ENCODE assay signal across 25 mouse cellular contexts in genomic region chr3:153782467-153782866, GRCm38 (mm10). TPM values are rescaled to one million over a fixed set of nuclear protein-coding genes. Genes with fewer than 3 reads are reported as not detected.
A peak's percentile ranks its signal among the peaks of the same experiment; 100 is the strongest.
DNase-seq lines count a peak whose midpoint lies in the region; ATAC-seq and TF ChIP-seq lines count a peak whose summit lies in the region.
"Had no signal": no experiment of that assay in that cellular context is flagged by ENCODE, and none has a peak within 500 bp of the region (broad histone marks: within the 10 kb centered on the region; RNA-seq: fewer than 3 reads in every experiment).

No protein-coding gene starts in this region.

- no peaks in the 10 kb centered on the region for H3K36me3 ChIP-seq in lung, postnatal 0 days (ENCODE audit: insufficient read depth, low read length)
- no peaks in the 10 kb centered on the region for H3K36me3 ChIP-seq in intestine, postnatal 0 days (ENCODE audit: control insufficient read depth, insufficient read depth)
- no peaks in the 10 kb centered on the region for H3K36me3 ChIP-seq in forebrain, embryonic 12.5 days (replicated peaks)
- H3K36me3 ChIP-seq: heart, embryonic 13.5 days; hindbrain, embryonic 12.5 days; limb, embryonic 12.5 days; lung, embryonic 15.5 days; midbrain, embryonic 13.5 days; neural tube, embryonic 13.5 days had no signal

- H3K4me1 ChIP-seq in lung, postnatal 0 days (ENCODE audit: insufficient read depth, low read depth, low read length) = peaks cover 5% of the 10 kb centered on the region; the same call in 1 of the 2 replicates
- no peaks in the 10 kb centered on the region; the same call in 1 of the 2 replicates for H3K4me1 ChIP-seq in intestine, postnatal 0 days (replicated peaks; ENCODE audit: control insufficient read depth, insufficient read depth, low read length)
- H3K4me1 ChIP-seq in forebrain, embryonic 12.5 days = 0 out of 2 replicates have a peak, but pooled peaks cover 1% of the 10 kb centered on the region
- H3K4me1 ChIP-seq: hindbrain, embryonic 12.5 days; limb, embryonic 12.5 days had no signal

- no peaks in the 10 kb centered on the region for H3K27me3 ChIP-seq in lung, postnatal 0 days (replicated peaks; ENCODE audit: insufficient read depth, low read length)
- H3K27me3 ChIP-seq in intestine, postnatal 0 days (replicated peaks; ENCODE audit: control insufficient read depth, insufficient read depth, low read length) = no peaks in the 10 kb centered on the region
- H3K27me3 ChIP-seq in forebrain, embryonic 12.5 days = no peaks in the 10 kb centered on the region
- H3K27me3 ChIP-seq: hindbrain, embryonic 12.5 days; limb, embryonic 12.5 days; lung, embryonic 15.5 days; midbrain, embryonic 13.5 days; neural tube, embryonic 13.5 days had no signal

- H3K9me3 ChIP-seq in lung, postnatal 0 days (ENCODE audit: low read length) = no peaks in the 10 kb centered on the region
- H3K9me3 ChIP-seq in intestine, postnatal 0 days (ENCODE audit: control insufficient read depth) = no peaks in the 10 kb centered on the region
- H3K9me3 ChIP-seq in forebrain, embryonic 12.5 days = no peaks in the 10 kb centered on the region
- H3K9me3 ChIP-seq: heart, embryonic 13.5 days; hindbrain, embryonic 12.5 days; limb, embryonic 12.5 days; lung, embryonic 15.5 days; midbrain, embryonic 13.5 days; neural tube, embryonic 13.5 days had no signal

- H3K4me3 ChIP-seq in lung, postnatal 0 days (ENCODE audit: low read depth, low read length) = no peak overlapping the region
- no peak overlapping the region for H3K4me3 ChIP-seq in intestine, postnatal 0 days (ENCODE audit: low read depth, low read length)
- H3K4me3 ChIP-seq in forebrain, embryonic 12.5 days (replicated peaks) = no peak overlapping the region
- H3K4me3 ChIP-seq: heart, adult 2 months; heart, embryonic 13.5 days; hindbrain, embryonic 12.5 days; limb, embryonic 12.5 days; lung, embryonic 15.5 days; midbrain, embryonic 13.5 days; neural tube, embryonic 13.5 days had no signal

- no peak overlapping the region for H3K9ac ChIP-seq in lung, postnatal 0 days (replicated peaks; ENCODE audit: low read depth)
- H3K9ac ChIP-seq in intestine, postnatal 0 days (ENCODE audit: low read depth, low read length) = no peak overlapping the region
- no peak overlapping the region for H3K9ac ChIP-seq in forebrain, embryonic 12.5 days
- H3K9ac ChIP-seq: heart, embryonic 13.5 days; hindbrain, embryonic 12.5 days; limb, embryonic 12.5 days; liver, embryonic 14.5 days; lung, embryonic 15.5 days; midbrain, embryonic 13.5 days; neural tube, embryonic 13.5 days had no signal

- 0 out of 2 replicates have a peak overlapping the region, but pooled peaks have one; percentile 2 for H3K27ac ChIP-seq in lung, postnatal 0 days (ENCODE audit: low read length)
- no peak overlapping the region for H3K27ac ChIP-seq in intestine, postnatal 0 days (ENCODE audit: low read depth, low read length)
- no peak overlapping the region for H3K27ac ChIP-seq in forebrain, embryonic 12.5 days
- H3K27ac ChIP-seq: heart, adult 2 months; heart, embryonic 13.5 days; hindbrain, embryonic 12.5 days; kidney, postnatal 0 days; limb, embryonic 12.5 days; liver, embryonic 14.5 days; lung, embryonic 15.5 days; midbrain, embryonic 13.5 days; neural tube, embryonic 13.5 days had no signal

- H3K4me2 ChIP-seq in lung, postnatal 0 days (replicated peaks; ENCODE audit: low read depth, low read length) = no peak overlapping the region
- no peak overlapping the region for H3K4me2 ChIP-seq in intestine, postnatal 0 days (replicated peaks; ENCODE audit: low read depth)
- no peak overlapping the region for H3K4me2 ChIP-seq in forebrain, embryonic 12.5 days
- H3K4me2 ChIP-seq: hindbrain, embryonic 12.5 days; limb, embryonic 12.5 days; lung, embryonic 15.5 days; midbrain, embryonic 13.5 days; neural tube, embryonic 13.5 days had no signal

- ATAC-seq in lung, postnatal 0 days = no peak
- ATAC-seq in intestine, postnatal 0 days = peak; percentile 47; the same call in 1 of the 2 replicates
- no peak for ATAC-seq in frontal cortex, adult (ENCODE audit: low TSS enrichment)
- ATAC-seq in forebrain, embryonic 12.5 days (ENCODE audit: low FRiP score) = no peak
- ATAC-seq: forebrain, embryonic 16.5 days; midbrain, embryonic 13.5 days had no signal

- 55% methylated on average over 5 of the region's 5 CpGs for WGBS in lung, postnatal 0 days
- WGBS in intestine, postnatal 0 days = 47% methylated on average over 5 of the region's 5 CpGs
- 65% methylated on average over 5 of the region's 5 CpGs for WGBS in forebrain, embryonic 12.5 days

- DNase-seq in lung, postnatal 0 days (ENCODE audit: low spot score) = peak; percentile 15
- DNase-seq in lung, adult 18-20 months = no peak
- peak; percentile 11 for DNase-seq in CD4-positive helper T cell, adult 2 months (ENCODE audit: low read depth, low spot score)
- DNase-seq in R1 (ENCODE audit: low read depth, low spot score) = peak; percentile 18
- DNase-seq: adrenal gland, adult 8-10 months; B cell, adult 2 months; cerebellum, adult 2 months; cerebellum, postnatal 25 days; embryo, embryonic 11 days; gastrocnemius, postnatal 36 days; heart, adult 2 months; kidney, adult 2 months; thymus, postnatal 4 days had no signal

- TF ChIP-seq CTCF in lung, postnatal 0 days (IDR thresholded peaks at IDR 0.05) = no peak
- no peak for TF ChIP-seq CTCF in intestine, postnatal 0 days (IDR thresholded peaks at IDR 0.05; ENCODE audit: low read depth)

- no peak for TF ChIP-seq EP300 in lung, postnatal 0 days (IDR thresholded peaks at IDR 0.05)

RNA-seq across cellular contexts. Expression of gene St6galnac3, which starts 57.5 kb away (rescaled TPM):
- polyA plus RNA-seq in lung, postnatal 0 days (2015; fragmentation: Nextera tagmentation; extraction: Ambion mirVana) = 12.9 and 22.7 TPM in 2 replicates
- polyA plus RNA-seq in intestine, postnatal 0 days (2015; fragmentation: Nextera tagmentation; extraction: Ambion mirVana) = 7.9 and 8.5 TPM in 2 replicates
- 22.7 and 26.9 TPM in 2 replicates for polyA plus RNA-seq in forebrain, embryonic 12.5 days (2016; fragmentation: Nextera tagmentation; extraction: Ambion mirVana)

Comparison
In these comparisons a context has a peak if more than half of its experiments do, and no peak if none do; other contexts are left out.
1. DNase-seq: peak in lung, postnatal 0 days (single experiment), CD4-positive helper T cell, adult 2 months (single experiment) and R1 (single experiment); none in lung, adult 18-20 months (0 of 2).